Comparison of ENCODE assay signal across 8 mouse cellular contexts in the genomic region with DNA sequence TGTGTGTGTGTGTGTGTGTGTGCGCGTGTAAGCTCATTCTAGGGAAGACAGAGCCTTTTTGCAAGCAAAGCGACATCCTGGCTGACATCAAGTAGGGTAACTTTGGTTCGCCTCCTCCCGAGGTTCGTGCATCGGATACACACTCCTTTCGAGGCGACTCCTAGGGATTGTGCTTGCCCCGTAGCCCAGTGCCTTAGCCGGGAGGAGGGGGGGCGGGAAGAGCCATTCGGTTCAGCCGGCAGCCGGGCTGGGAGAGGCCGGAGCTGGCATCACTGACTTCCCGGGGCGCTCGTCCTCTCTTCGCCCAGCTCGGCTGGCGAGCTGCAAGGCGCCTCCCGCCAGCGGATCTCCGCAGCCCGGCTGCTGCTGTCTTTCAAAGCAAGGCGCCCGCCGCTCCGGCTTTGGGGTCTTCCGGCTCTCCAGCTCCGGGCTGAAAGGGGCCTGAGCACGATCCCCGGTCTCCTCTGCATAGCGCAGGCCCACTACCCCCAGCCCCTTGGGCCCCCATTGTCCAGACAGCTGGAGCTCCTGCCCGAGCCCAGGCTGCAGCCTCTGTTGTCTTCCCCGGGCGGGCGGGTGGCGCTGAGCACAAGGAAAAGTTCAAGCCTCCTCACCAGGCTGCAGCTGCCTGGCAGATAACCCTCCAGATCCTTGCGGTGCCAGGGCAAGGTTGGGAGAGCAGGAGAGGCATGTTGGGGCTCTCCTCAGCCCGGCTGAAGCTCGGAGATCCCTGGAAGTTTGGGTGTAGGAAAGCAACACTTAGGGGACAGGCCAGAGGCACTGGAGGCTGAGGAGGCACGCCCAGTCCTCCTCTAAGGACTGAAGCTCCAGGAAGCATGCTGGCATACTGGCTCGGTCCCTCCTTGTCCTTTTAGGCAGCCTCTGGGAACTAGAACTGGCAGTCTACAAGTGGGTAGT. TPM values are rescaled to one million over a fixed set of nuclear protein-coding genes. Genes with fewer than 3 reads are reported as not detected.
DNase-seq lines count a peak whose midpoint lies in the region; ATAC-seq and TF ChIP-seq lines count a peak whose summit lies in the region.

No protein-coding gene starts in this region.

- H3K9me3 ChIP-seq in forebrain, postnatal 0 days (ENCODE audit: low read length), result no peaks in the 10 kb centered on the region
- no peaks in the 10 kb centered on the region for H3K9me3 ChIP-seq in hindbrain, embryonic 11.5 days (ENCODE audit: control insufficient read depth, low read length)
- H3K9me3 ChIP-seq in liver, embryonic 11.5 days (ENCODE audit: control insufficient read depth, low read length), result no peaks in the 10 kb centered on the region

- peak overlapping the region; percentile 71 for H3K27ac ChIP-seq in layer of hippocampus, adult 2 months
- peak overlapping the region; percentile 77 for H3K27ac ChIP-seq in forebrain, postnatal 0 days (ENCODE audit: low read depth, low read length)
- H3K27ac ChIP-seq in hindbrain, embryonic 11.5 days (ENCODE audit: low read depth, low read length), result peak overlapping the region; percentile 30; the same call in 1 of the 2 replicates
- H3K27ac ChIP-seq in liver, embryonic 11.5 days (ENCODE audit: low read depth, low read length), result no peak overlapping the region

- H3K9ac ChIP-seq in forebrain, postnatal 0 days, result peak overlapping the region; percentile 76
- peak overlapping the region; percentile 77 for H3K9ac ChIP-seq in hindbrain, embryonic 11.5 days (ENCODE audit: low read depth, low read length)
- H3K9ac ChIP-seq in liver, embryonic 11.5 days (ENCODE audit: low read depth, low read length), result 0 out of 2 replicates have a peak overlapping the region, but pooled peaks have one; percentile 17

- H3K4me1 ChIP-seq in forebrain, postnatal 0 days (ENCODE audit: insufficient read depth), result peaks cover 19% of the 10 kb centered on the region; the same call in 1 of the 2 replicates
- H3K4me1 ChIP-seq in hindbrain, embryonic 11.5 days (replicated peaks; ENCODE audit: control insufficient read depth, insufficient read depth, low read length), result 0 out of 2 replicates have a peak, but pooled peaks cover 3% of the 10 kb centered on the region
- H3K4me1 ChIP-seq in liver, embryonic 11.5 days (replicated peaks; ENCODE audit: control insufficient read depth, insufficient read depth, low read length), result no peaks in the 10 kb centered on the region

- no peaks in the 10 kb centered on the region for H3K27me3 ChIP-seq in forebrain, postnatal 0 days (ENCODE audit: insufficient read depth, low read length)
- H3K27me3 ChIP-seq in hindbrain, embryonic 11.5 days (ENCODE audit: control insufficient read depth, insufficient read depth, low read length), result peaks cover 10% of the 10 kb centered on the region; the same call in 1 of the 2 replicates
- H3K27me3 ChIP-seq in liver, embryonic 11.5 days (replicated peaks; ENCODE audit: control insufficient read depth, insufficient read depth, low read length), result peaks cover 41% of the 10 kb centered on the region

- ATAC-seq in forebrain, postnatal 0 days, result peak; percentile 46
- peak; percentile 84 for ATAC-seq in hindbrain, embryonic 11.5 days (ENCODE audit: low FRiP score)
- no peak for ATAC-seq in liver, embryonic 11.5 days (replicated peaks; ENCODE audit: low FRiP score)
- ATAC-seq in CD4-positive, CD25-positive, alpha-beta regulatory T cell, adult 4 months, result no peak

- WGBS in forebrain, postnatal 0 days, result 2% methylated on average over 45 of the region's 46 CpGs
- WGBS in hindbrain, embryonic 11.5 days, result 2% methylated on average over 41 of the region's 46 CpGs
- 2% methylated on average over 45 of the region's 46 CpGs for WGBS in liver, embryonic 11.5 days

- H3K4me3 ChIP-seq in layer of hippocampus, adult 2 months, result peak overlapping the region; percentile 64
- H3K4me3 ChIP-seq in forebrain, postnatal 0 days (ENCODE audit: low read depth, low read length), result peak overlapping the region; percentile 59
- peak overlapping the region; percentile 52 for H3K4me3 ChIP-seq in hindbrain, embryonic 11.5 days (ENCODE audit: low read depth, low read length)
- H3K4me3 ChIP-seq in liver, embryonic 11.5 days (ENCODE audit: low read depth, low read length), result peak overlapping the region; percentile 38

- H3K36me3 ChIP-seq in forebrain, postnatal 0 days (ENCODE audit: insufficient read depth), result no peaks in the 10 kb centered on the region
- H3K36me3 ChIP-seq in hindbrain, embryonic 11.5 days (ENCODE audit: control insufficient read depth, insufficient read depth, low read length), result no peaks in the 10 kb centered on the region
- no peaks in the 10 kb centered on the region for H3K36me3 ChIP-seq in liver, embryonic 11.5 days (ENCODE audit: control insufficient read depth, insufficient read depth, low read length)

- no peak for TF ChIP-seq POLR2A in brain, embryonic 14.5 days (IDR thresholded peaks at IDR 0.05; ENCODE audit: borderline replicate concordance, extremely low read depth, insufficient read depth, insufficient read length, poor library complexity, severe bottlenecking)

- DNase-seq in layer of hippocampus, adult 2 months (ENCODE audit: low spot score in 2 of 2), result no peak
- DNase-seq in layer of hippocampus, adult 9-11 months, result no peak
- peak; percentile 73 for DNase-seq in brain, embryonic 14.5 days (ENCODE audit: low read depth)
- peak; percentile 67 for DNase-seq in forebrain, postnatal 0 days
- peak; percentile 76 for DNase-seq in hindbrain, embryonic 11.5 days (ENCODE audit: low spot score)
- peak; percentile 50 for DNase-seq in liver, embryonic 11.5 days (ENCODE audit: low spot score)
- peak; percentile 66 for DNase-seq in retina, embryonic 14.5 days (ENCODE audit: low spot score)

- peak overlapping the region; percentile 84 for H3K4me2 ChIP-seq in forebrain, postnatal 0 days (ENCODE audit: low read depth)
- peak overlapping the region; percentile 94 for H3K4me2 ChIP-seq in hindbrain, embryonic 11.5 days (replicated peaks; ENCODE audit: low read depth, low read length)
- H3K4me2 ChIP-seq in liver, embryonic 11.5 days, result peak overlapping the region; percentile 47

- no peak for TF ChIP-seq CTCF in layer of hippocampus, adult 2 months (conservative IDR thresholded peaks at IDR 0.05)
- TF ChIP-seq CTCF in brain, embryonic 14.5 days (IDR thresholded peaks at IDR 0.05; ENCODE audit: borderline replicate concordance, extremely low read depth, insufficient read depth, insufficient read length), result no peak
- TF ChIP-seq CTCF in forebrain, postnatal 0 days (IDR thresholded peaks at IDR 0.05; ENCODE audit: low read depth), result no peak

RNA-seq across cellular contexts. Expression of gene Cdh13, which starts 0.8 kb away (rescaled TPM):
- 10 to 100 TPM; 39.3 to 39.9 TPM for total RNA-seq in layer of hippocampus, adult 2 months (2021)
- polyA plus RNA-seq in brain, embryonic 14.5 days (2012; rRNA removed), result 34.4 and 58.5 TPM in 2 replicates
- 119 and 127 TPM in 2 replicates for total RNA-seq in forebrain, postnatal 0 days (2014; rRNA removed)
- polyA plus RNA-seq in forebrain, postnatal 0 days (2015; fragmentation: Nextera tagmentation; extraction: Ambion mirVana), result 154 TPM in 2 replicates
- polyA plus RNA-seq in hindbrain, embryonic 11.5 days (2014; fragmentation: Nextera tagmentation; extraction: Ambion mirVana), result 12.0 and 14.6 TPM in 2 replicates
- polyA plus RNA-seq in liver, embryonic 11.5 days (2014; fragmentation: Nextera tagmentation; extraction: Ambion mirVana), result 2.5 and 2.9 TPM in 2 replicates
- polyA plus RNA-seq in CD4-positive, CD25-positive, alpha-beta regulatory T cell, adult 4 months (2017; shearing (Covaris generic)), result under 1 TPM; 0.25 to 0.31 TPM

Comparison
In these comparisons a context has a peak if more than half of its experiments do, and no peak if none do; other contexts are left out.
1. DNase-seq: peak in brain, embryonic 14.5 days (single experiment), forebrain, postnatal 0 days (single experiment), hindbrain, embryonic 11.5 days (single experiment), liver, embryonic 11.5 days (single experiment) and retina, embryonic 14.5 days (single experiment); none in layer of hippocampus, adult 2 months (0 of 2) and layer of hippocampus, adult 9-11 months (single experiment).
2. ATAC-seq: peak in forebrain, postnatal 0 days (single experiment) and hindbrain, embryonic 11.5 days (single experiment); none in liver, embryonic 11.5 days (single experiment) and CD4-positive, CD25-positive, alpha-beta regulatory T cell, adult 4 months (single experiment).
3. H3K9ac ChIP-seq: peak in every context shown above with its lines; median percentile 77 in hindbrain, embryonic 11.5 days; 76 in forebrain, postnatal 0 days; 17 in liver, embryonic 11.5 days.
4. Peak in every context shown above with its lines, with median percentiles within 50 percentile points of each other: H3K4me3 ChIP-seq and H3K4me2 ChIP-seq.